Mouse (Mus musculus) thymus, adult 2 months (tissue): ENCODE measurements around the gene Eda.

Source experiments
- CTCF ChIP-seq: fragments of 200-500 bp; IDR thresholded peaks from 2 replicates; pipeline ENCODE4 v1.5.1; 2012; ENCODE audit warnings: mild to moderate bottlenecking, control low read depth, low read length, moderate library complexity, borderline replicate concordance; ENCODE audit not compliant: control insufficient read depth, poor library complexity, insufficient read depth; ENCODE audit errors: extremely low read depth
- POLR2A ChIP-seq: fragments of 200-500 bp; IDR thresholded peaks from 2 replicates; pipeline ENCODE4 v1.6.1; 2012; ENCODE audit warnings: mild to moderate bottlenecking, low read length, control low read depth, moderate library complexity; ENCODE audit not compliant: control insufficient read depth, poor library complexity, insufficient read depth; ENCODE audit errors: extremely low read depth

- TF ChIP-seq POLR2A, result no peak
- no peak for TF ChIP-seq CTCF
Observed at GRCm38 (mm10) chrX:99978354-99978753, 2.9 kb downstream of the Eda start.
